Mouse (Mus musculus) gastrocnemius, postnatal 14 days (tissue): ENCODE data around the gene Gm4631. TPM values are rescaled to one million over a fixed set of nuclear protein-coding genes. Genes with fewer than 3 reads are reported as not detected.
"Not testable (repeated sequence)": the region's sequence is repeated elsewhere in the genome, so short reads cannot be mapped to it uniquely, and the experiment has no call there.

Experiments used
- DNase-seq: peaks from one replicate; pipeline ENCODE4 v3.0.0; 2021; ENCODE audit warnings: mixed read lengths
- intact Hi-C: fragments of 180-260 bp; cut with DNase I; formaldehyde crosslinking; loops from one replicate; pipeline ENCODE4 v1.15.1; 2025; ENCODE audit warnings: low total_unique reads
- long read RNA-seq, 2 experiments: library from polyadenylated mRNA; stranded (forward); transcript quantifications; one replicate each; pipeline ENCODE4 v2.0.0; 2021
- total RNA-seq, 2 experiments: library from RNA; stranded (reverse); gene quantifications; 2 replicates each; pipeline ENCODE4 v1.2.3; 2021

Gm4631 gene
- total RNA-seq: 10 to 100 TPM; 15.2 to 16.2 TPM
- long read RNA-seq, experiment 1, partial matches to known transcripts: 1 of 1 reads
- long read RNA-seq, experiment 1, other reads (novel, unspliced or antisense): 0 of 1 reads
- long read RNA-seq, experiment 2: 0 reads

DNA sequence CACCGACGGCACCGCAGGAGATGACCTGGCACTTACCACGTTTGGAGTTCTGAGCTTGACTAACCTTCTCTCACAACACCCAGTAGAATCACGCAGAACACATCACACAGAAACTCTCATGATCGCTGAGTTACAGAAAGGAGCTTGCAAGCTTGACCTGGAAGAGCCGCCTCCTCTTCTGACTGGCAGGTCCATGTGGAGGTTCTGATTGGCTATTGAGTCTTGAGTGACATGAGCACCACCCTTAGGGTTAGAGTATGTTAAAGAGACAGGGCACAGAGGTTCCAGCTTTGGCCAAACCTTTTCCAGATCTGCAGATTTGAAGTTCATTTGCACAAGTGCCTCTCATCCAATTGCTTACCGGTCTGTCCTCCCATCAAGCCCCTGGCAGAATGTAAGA is at the start of gene Gm4631:
Gene Gm4631, minus strand, starts transcription at position 101 of the 400 bp plus-strand sequence.
- intact Hi-C loops, DNase-seq: not testable (repeated sequence)

DNA sequence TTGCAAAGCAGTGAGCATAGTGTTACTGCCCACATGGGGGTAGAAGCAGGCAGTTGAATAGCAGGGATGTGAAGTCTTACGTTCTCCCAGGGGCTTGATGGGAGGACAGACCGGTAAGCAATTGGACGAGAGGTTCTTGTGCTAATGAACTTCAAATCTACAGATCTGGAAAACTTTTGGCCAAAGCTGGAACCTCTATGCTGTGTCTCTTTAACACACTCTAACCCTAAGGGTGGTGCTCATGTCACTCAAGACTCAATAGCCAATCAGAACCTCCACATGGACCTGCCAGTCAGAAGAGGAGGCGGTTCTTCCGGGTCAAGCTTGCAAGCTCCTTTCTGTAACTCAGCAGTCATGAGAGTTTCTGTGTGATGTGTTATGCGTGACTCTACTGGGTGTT is 34.1 kb upstream of the Gm4631 start, which contains the start of gene Zfp968:
Gene Zfp968, plus strand, starts transcription at position 301 of the 400 bp plus-strand sequence.
- DNase-seq, intact Hi-C loops: not testable (repeated sequence)

- intact Hi-C loops, DNase-seq: not testable (repeated sequence)
These were observed 63.2 kb downstream of the Gm4631 start, which contains the start of gene Gm14440 for GRCm38 (mm10) chr2:175274825-175275224. Gm14440 (plus strand) TSS chr2:175275125.

Other genes starting within 250 kb of the Gm4631 start
- 1 to 10 TPM; 4.1 to 4.3 TPM for gene Gm14399, start 196.2 kb downstream of the Gm4631 start, total RNA-seq
- gene Gm14443, start 162.3 kb downstream of the Gm4631 start, total RNA-seq: under 1 TPM; 0.70 to 0.78 TPM
- gene Gm14391, start 131.3 kb downstream of the Gm4631 start, total RNA-seq: 10 to 100 TPM; 23.9 to 24.2 TPM
- 1 to 10 TPM; 4.2 to 7.2 TPM for gene Gm14440, start 63.1 kb downstream of the Gm4631 start, total RNA-seq
- gene Zfp968, start 34.2 kb upstream of the Gm4631 start, total RNA-seq: 1 to 10 TPM; 2.7 to 4.1 TPM
- gene Gm4724, start 97.6 kb upstream of the Gm4631 start, total RNA-seq: 1 to 10 TPM; 2.6 to 3.0 TPM
- 1 to 10 TPM; 2.7 to 3.9 TPM for gene Zfp965, start 131.8 kb upstream of the Gm4631 start, total RNA-seq